Mouse (Mus musculus) lung, embryonic 14.5 days (tissue): Measurements from ENCODE around the gene Hsp90aa1. TPM values are rescaled to one million over a fixed set of nuclear protein-coding genes. Genes with fewer than 3 reads are reported as not detected.
A peak's percentile ranks its signal among the peaks of the same experiment; 100 is the strongest.
"Not testable (repeated sequence)": the region's sequence is repeated elsewhere in the genome, so short reads cannot be mapped to it uniquely, and the experiment has no call there.

Source experiments
- ATAC-seq: fragments of 200-750 bp; cut with Nextera tagmentation; 2 replicates; pipeline ENCODE4 v1.8.0; 2017; ENCODE audit warnings: mild to moderate bottlenecking, moderate TSS enrichment, moderate library complexity; ENCODE audit not compliant: insufficient read depth
- DNase-seq: peaks from one replicate; pipeline ENCODE4 v3.0.0-alpha.2; 2015
- H3K27ac ChIP-seq: fragments of 300-500 bp; sonication (generic); 2 replicates; pipeline ENCODE4 v1.5.1; 2014; ENCODE audit warnings: low read depth, mild to moderate bottlenecking, moderate library complexity
- H3K27me3 ChIP-seq: fragments of 300-500 bp; sonication (generic); 2 replicates; pipeline ENCODE4 v1.6.1; 2014; ENCODE audit warnings: low read length, control low read depth; ENCODE audit not compliant: insufficient read depth
- H3K36me3 ChIP-seq: fragments of 300-500 bp; sonication (generic); 2 replicates; pipeline ENCODE4 v1.6.1; 2014; ENCODE audit warnings: control low read depth; ENCODE audit not compliant: insufficient read depth
- H3K4me1 ChIP-seq: fragments of 300-500 bp; sonication (generic); 2 replicates; pipeline ENCODE4 v1.6.1; 2014; ENCODE audit warnings: antibody characterized with exemption, control low read depth; ENCODE audit not compliant: insufficient read depth
- H3K4me2 ChIP-seq: fragments of 300-500 bp; sonication (generic); 2 replicates; pipeline ENCODE4 v1.6.1; 2014; ENCODE audit warnings: mild to moderate bottlenecking
- H3K4me3 ChIP-seq: fragments of 300-500 bp; sonication (generic); 2 replicates; pipeline ENCODE4 v1.5.1; 2014; ENCODE audit warnings: low read depth, low read length
- H3K9ac ChIP-seq: fragments of 300-500 bp; sonication (generic); 2 replicates; pipeline ENCODE4 v1.6.1; 2014
- H3K9me3 ChIP-seq: fragments of 300-500 bp; sonication (generic); 2 replicates; pipeline ENCODE4 v1.6.1; 2016; ENCODE audit warnings: low read depth, low read length, control low read depth
- CTCF ChIP-seq: IDR thresholded peaks from 2 replicates; pipeline ENCODE4 v1.5.1; 2016; ENCODE audit warnings: antibody characterized with exemption, low read depth
- WGBS: fragments of 180-500 bp; shearing (Covaris S2); extraction: QIAGEN DNeasy Blood & Tissue Kit; methylation state at CpG from one replicate; pipeline ENCODE4 v1.1.7; 2014; 5-methylcytosine and 5-hydroxymethylcytosine counted together
- polyA plus RNA-seq: library from polyadenylated mRNA; unstranded; fragments of >200 nt; fragmentation: Nextera tagmentation; extraction: Ambion mirVana; gene quantifications from 2 replicates; pipeline ENCODE4 v1.2.1, GENCODE M21; 2014

Hsp90aa1 gene
- 829 and 905 TPM in 2 replicates for polyA plus RNA-seq

- Histone ChIP-seq H3K4me1 (no peaks in the 10 kb centered on the region), H3K27ac (no peak within 1 kb of the TSS), H3K36me3 (no peaks in the 10 kb centered on the region), H3K4me3 (no peak within 1 kb of the TSS), H3K9ac (peak within 1 kb of the TSS; percentile 4; the same call in 1 of the 2 replicates), H3K4me2 (no peak within 1 kb of the TSS), H3K9me3 (no peaks in the 10 kb centered on the region), H3K27me3 (no peaks in the 10 kb centered on the region)
- no peak for TF ChIP-seq CTCF
- ATAC-seq: no peak
- 48% methylated on average over 4 of the region's 4 CpGs for WGBS
- DNase-seq: no peak
Observed at GRCm38 (mm10) chr12:110702556-110702955, at the start of gene Hsp90aa1. TSS of gene Hsp90aa1 (minus strand) at chr12:110702728.

- WGBS: 74% methylated on average over 10 of the region's 10 CpGs
- ATAC-seq (no peak), DNase-seq (no peak)
- no peak overlapping the region for H3K4me2 ChIP-seq
- H3K9ac ChIP-seq: no peak overlapping the region
- TF ChIP-seq CTCF: no peak
- H3K36me3 ChIP-seq: no peaks in the 10 kb centered on the region
- no peaks in the 10 kb centered on the region for H3K4me1 ChIP-seq
- H3K27me3 ChIP-seq: no peaks in the 10 kb centered on the region
- no peaks in the 10 kb centered on the region for H3K9me3 ChIP-seq
- H3K4me3 ChIP-seq: no peak overlapping the region
- H3K27ac ChIP-seq: no peak overlapping the region
Observed at GRCm38 (mm10) chr12:110750770-110751439, 48.4 kb upstream of the Hsp90aa1 start.

- under 1% methylated on average over 71 of the region's 72 CpGs for WGBS
- Histone ChIP-seq H3K4me3 (peak overlapping the region; percentile 99), H3K27me3 (0 out of 2 replicates have a peak, but pooled peaks cover 5% of the 10 kb centered on the region), H3K4me1 (peaks cover 14% of the 10 kb centered on the region), H3K27ac (peak overlapping the region; percentile 76), H3K36me3 (0 out of 2 replicates have a peak, but pooled peaks cover 9% of the 10 kb centered on the region), H3K4me2 (peak overlapping the region; percentile 88), H3K9me3 (no peaks in the 10 kb centered on the region), H3K9ac (peak overlapping the region; percentile 93)
- ATAC-seq (no peak; the same call in 1 of the 2 replicates), DNase-seq (no peak)
- no peak for TF ChIP-seq CTCF
Observed at GRCm38 (mm10) chr12:110738158-110738921, 35.8 kb upstream of the Hsp90aa1 start.

GRCm38 (mm10) chr12:110737170-110738157, 34.9 kb upstream of the Hsp90aa1 start, which contains the start of gene Wdr20:
TSS of gene Wdr20 (plus strand) at chr12:110737944.
- DNase-seq: peak; percentile 98
- Histone ChIP-seq H3K27me3 (0 out of 2 replicates have a peak, but pooled peaks cover 5% of the 10 kb centered on the region), H3K4me3 (peak within 1 kb of the TSS; percentile 99), H3K27ac (peak within 1 kb of the TSS; percentile 76), H3K9me3 (no peaks in the 10 kb centered on the region), H3K4me2 (peak within 1 kb of the TSS; percentile 88), H3K4me1 (peaks cover 14% of the 10 kb centered on the region), H3K9ac (peak within 1 kb of the TSS; percentile 93), H3K36me3 (0 out of 2 replicates have a peak, but pooled peaks cover 6% of the 10 kb centered on the region)
- peak; percentile 96 for ATAC-seq
- TF ChIP-seq CTCF: no peak
- whole genome bisulfite sequencing: under 1% methylated on average over 69 of the region's 69 CpGs

GRCm38 (mm10) chr12:110736641-110737040, 34.1 kb upstream of the Hsp90aa1 start:
- H3K9me3 ChIP-seq: no peaks in the 10 kb centered on the region
- H3K36me3 ChIP-seq: 0 out of 2 replicates have a peak, but pooled peaks cover 6% of the 10 kb centered on the region
- no peak for ATAC-seq
- 0 out of 2 replicates have a peak, but pooled peaks cover 5% of the 10 kb centered on the region for H3K27me3 ChIP-seq
- peak; percentile 25 for DNase-seq
- no peak overlapping the region for H3K27ac ChIP-seq
- H3K9ac ChIP-seq: no peak overlapping the region
- WGBS: 9% methylated on average over 4 of the region's 4 CpGs
- TF ChIP-seq CTCF: no peak
- peak overlapping the region; percentile 99 for H3K4me3 ChIP-seq
- H3K4me1 ChIP-seq: peaks cover 14% of the 10 kb centered on the region
- H3K4me2 ChIP-seq: peak overlapping the region; percentile 88

GRCm38 (mm10) chr12:110733254-110733653, 30.7 kb upstream of the Hsp90aa1 start:
- ATAC-seq, H3K27ac ChIP-seq, H3K9me3 ChIP-seq, H3K36me3 ChIP-seq, DNase-seq, H3K27me3 ChIP-seq, H3K9ac ChIP-seq, H3K4me3 ChIP-seq, H3K4me2 ChIP-seq, H3K4me1 ChIP-seq: not testable (repeated sequence)
- 95% methylated on average over 3 of the region's 3 CpGs for WGBS
